Mouse (Mus musculus) urinary bladder, postnatal 10 days (tissue): ENCODE measurements around the gene Hoxd10.

ENCODE experiments used
- DNase-seq: peaks from one replicate; pipeline ENCODE4 v3.0.0; 2022; ENCODE audit warnings: low spot score

Gene Hoxd10

GRCm38 (mm10) chr2:74691022-74691951, at the start of gene Hoxd10:
Gene Hoxd10, plus strand, starts transcription at chr2:74691924.
- peak; percentile 37 for DNase-seq

DNA sequence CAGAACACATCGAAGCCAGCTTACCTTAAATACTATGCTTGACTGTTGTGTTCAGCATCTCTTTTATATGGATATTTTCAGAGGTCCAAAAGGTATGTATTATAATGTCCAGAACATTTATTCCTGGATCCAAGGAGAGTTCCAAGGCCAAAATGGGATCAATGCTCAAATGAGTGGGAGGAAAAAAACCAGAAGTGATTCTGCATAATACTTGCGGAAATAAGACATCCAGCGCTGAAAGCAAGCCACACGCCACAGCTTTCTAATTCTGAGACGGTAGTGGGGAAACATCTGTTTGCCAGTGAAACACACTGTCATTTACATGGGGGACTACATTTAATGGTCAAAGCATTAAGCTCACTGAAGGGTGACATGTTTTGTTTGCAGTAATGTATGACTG, 49.3 kb upstream of the Hoxd10 start:
- DNase-seq = no peak

DNA sequence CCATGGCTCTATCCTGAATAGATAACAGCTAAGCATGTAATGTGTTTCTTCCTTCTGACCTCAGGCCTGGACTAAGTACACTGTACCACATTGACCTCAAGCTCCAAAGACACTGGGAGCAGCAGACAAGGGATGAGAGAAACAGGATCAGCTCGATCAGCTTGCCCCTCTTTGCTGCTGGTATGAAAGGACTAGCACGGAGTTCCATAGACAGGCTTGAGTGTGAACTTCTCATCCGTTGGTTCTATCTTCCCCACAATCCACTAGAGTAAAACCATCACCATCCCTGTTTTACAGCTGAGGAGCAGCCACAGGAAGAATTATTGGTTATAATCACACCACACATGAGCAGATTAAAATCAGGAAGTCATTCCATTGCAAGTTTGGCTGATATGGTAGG, 46.1 kb upstream of the Hoxd10 start:
- DNase-seq = no peak

- no peak for DNase-seq
These were observed 44.5 kb upstream of the Hoxd10 start for GRCm38 (mm10) chr2:74647082-74647864.

DNA sequence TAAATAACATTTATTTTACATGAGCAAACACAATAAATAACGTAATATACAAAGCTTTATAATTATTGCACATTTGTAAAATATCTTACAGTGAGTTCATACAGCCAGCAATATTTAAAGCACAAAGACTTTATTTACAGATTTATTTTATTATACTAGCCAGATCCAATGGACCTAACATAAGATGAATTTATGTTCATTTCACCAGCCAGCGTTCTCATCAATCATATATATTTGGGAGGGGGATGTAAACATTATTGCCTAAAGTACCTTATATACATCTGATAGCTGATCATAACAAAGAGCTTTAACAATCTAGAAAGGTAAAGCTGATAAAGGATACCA, 38.8 kb upstream of the Hoxd10 start:
- no peak for DNase-seq

DNA sequence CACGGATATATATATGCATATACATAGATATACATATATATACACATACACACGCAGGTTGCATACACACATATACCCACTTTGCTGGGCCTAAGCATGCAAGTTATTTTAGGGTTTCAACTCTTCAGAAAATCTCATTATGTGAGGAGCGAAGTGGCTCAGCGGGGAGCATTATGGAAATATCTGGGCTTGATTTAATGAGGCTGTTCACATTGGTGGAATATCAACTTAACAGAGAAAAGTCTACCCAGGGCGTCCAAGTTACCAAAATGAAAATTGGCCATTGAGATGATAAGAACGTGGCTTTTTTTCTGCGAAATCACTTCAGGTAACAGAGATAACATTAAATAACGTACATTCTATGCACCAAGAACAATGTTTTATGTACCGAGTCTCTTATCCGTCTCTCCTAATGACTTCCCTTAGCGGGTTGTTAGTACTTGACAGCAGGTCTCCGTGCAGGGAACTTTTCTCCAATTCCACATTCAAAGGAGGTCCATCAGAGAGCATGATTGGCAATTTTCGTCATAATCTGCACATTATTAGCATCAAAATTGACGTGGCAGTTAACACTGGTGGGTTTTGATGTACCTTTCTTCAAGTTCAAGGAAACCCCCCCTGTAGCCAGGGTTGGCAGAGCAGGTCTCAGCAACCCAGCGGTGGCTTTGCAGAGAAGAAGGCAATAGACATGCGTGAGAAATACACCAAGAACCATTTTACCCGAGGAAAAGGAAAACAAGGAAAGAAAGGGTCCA, 37.8 kb upstream of the Hoxd10 start:
- DNase-seq = no peak

GRCm38 (mm10) chr2:74654743-74655419, 36.8 kb upstream of the Hoxd10 start:
- no peak for DNase-seq

GRCm38 (mm10) chr2:74655420-74655781, 36.3 kb upstream of the Hoxd10 start:
- DNase-seq = no peak

- DNase-seq = no peak
These were observed 35.7 kb upstream of the Hoxd10 start for GRCm38 (mm10) chr2:74655821-74656631.

DNA sequence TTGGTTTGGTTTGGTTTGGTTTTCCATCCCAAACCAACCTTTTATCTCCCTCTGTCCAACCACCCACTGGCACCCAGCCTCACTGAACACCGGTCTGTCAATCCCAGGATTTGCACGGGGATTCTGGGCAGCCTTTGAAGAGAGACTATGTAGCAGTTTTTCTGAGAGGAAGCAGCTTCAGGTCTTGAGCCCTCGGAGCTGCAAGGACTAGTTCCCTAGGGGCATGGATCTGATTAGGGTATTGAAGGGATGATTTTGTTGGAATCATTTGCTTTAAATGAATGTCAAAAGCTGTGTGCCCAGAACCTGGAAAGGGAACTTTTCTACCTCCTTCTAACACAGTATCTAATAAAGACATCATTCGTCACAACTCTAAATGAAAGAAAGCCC, 35.1 kb upstream of the Hoxd10 start:
- DNase-seq = no peak

GRCm38 (mm10) chr2:74657251-74658023, 34.3 kb upstream of the Hoxd10 start:
- no peak for DNase-seq

GRCm38 (mm10) chr2:74658024-74658666, 33.6 kb upstream of the Hoxd10 start:
- no peak for DNase-seq

DNA sequence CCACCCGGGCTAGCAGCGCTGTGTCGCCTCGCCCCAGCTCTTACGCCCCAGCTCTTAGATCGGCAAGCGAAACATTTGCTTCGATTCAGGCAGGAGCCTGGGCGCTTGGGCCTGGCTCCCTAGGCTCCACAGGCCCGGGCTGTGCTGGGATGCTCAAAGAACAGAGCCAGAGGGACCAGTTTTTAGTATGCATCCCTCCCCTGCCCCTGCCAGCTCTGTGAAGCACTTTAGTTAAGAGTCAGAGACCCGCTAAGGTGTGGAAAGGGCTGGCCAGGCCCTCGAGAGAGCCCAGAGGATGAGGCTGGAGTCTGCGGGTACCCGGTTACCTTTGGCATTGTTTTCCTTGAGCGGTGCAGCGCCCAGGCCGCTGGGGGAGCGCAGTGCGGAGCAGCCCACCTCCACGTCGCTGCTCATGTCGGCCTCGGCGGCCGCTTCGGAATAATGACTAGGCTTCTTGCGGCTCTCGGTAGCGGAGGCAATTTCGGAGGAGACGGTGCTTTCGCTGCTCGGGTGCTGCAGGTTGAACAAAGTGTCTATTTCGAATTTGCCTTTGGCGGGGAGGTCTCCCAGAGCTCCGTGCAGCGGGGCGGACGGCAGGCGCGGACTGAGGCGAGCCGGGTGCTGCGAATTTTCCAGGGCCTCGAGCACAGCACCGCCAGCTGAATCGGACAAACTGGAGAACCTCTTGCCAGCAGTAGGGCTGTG, 32.9 kb upstream of the Hoxd10 start:
- DNase-seq = no peak

GRCm38 (mm10) chr2:74659507-74660005, 32.2 kb upstream of the Hoxd10 start, which contains the start of gene Evx2:
Gene Evx2, minus strand, starts transcription at chr2:74659557.
- no peak for DNase-seq

DNA sequence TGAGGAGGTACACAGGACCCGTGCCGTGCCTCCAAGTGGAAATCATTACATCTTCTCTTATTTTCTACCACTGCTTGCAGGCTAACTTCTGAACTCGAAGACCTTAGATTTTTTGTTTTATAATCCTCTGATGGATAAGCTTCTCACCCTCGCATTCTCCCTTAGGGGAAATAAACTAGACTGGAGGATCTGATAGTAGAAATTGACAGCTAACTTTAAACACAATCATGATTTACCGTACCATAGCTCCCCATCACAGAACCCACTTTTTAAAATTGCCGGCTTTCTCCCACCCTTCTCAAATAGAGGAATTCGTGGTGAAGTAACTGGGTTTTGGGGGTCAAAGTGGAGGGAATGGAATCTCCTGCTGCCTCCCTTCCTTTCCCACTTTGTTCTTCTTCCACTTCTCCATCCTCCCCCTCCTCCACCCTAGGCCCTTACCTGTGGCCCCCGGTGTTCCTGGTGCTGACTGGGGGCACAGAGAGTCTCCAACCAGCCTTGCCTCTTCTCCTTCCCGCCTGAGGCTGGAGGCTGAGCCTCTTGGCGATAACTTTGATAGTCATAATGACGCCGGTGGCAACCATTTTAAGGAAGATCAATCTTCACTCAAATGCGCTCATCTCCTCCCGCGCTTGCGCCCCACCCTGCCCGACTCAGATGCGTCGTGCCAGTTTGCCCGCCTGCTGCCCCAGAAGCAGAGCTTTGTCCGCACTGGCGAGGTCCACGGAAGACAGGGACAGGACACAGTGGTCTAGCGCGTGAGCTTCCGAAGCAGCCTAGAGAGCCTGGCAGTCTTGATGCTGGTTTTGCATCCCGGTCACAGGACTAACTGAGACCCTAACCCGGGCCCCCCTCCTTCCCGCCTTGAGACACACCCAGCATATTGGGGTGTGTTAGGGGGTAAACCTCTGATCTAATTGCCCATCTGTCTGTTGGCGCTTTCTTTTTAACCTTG, 31.0 kb upstream of the Hoxd10 start:
- no peak for DNase-seq

GRCm38 (mm10) chr2:74661685-74662084, 30.0 kb upstream of the Hoxd10 start:
- DNase-seq = no peak

GRCm38 (mm10) chr2:74663291-74663925, 28.3 kb upstream of the Hoxd10 start:
- no peak for DNase-seq
